Mouse (Mus musculus): ENCODE data around the gene Pawr. TPM values are rescaled to one million over a fixed set of nuclear protein-coding genes. Genes with fewer than 3 reads are reported as not detected.

The Pawr gene
- polyA plus RNA-seq, 1 experiment from 2014 or later, result 9.9 TPM

DNA sequence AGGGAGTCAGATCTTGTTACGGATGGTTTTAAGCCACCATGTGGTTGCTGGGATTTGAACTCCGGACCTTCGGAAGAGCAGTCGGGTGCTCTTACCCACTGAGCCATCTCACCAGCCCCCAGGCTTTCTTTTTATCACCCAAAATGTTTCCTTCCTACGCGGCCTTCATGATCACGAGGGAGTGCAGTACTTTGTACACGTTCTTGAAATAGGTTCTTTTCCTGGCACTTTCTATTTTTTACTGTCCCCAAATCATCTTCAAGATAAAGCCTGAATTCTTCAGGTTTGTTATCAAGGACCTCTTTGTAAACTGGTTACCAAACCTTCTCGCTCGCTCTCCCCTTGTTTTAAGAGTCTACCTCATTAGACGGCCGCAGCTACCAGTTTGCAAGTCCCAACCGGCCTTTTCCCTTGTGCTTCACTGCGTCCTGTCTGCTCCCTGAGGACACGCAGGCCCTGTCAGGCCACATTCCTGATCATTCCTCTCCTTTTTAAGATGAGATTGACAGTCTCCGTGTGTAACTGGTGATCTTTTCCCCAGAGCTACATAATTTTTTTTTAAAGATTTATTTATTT, 38.2 kb upstream of the Pawr start:
- no peak for ATAC-seq (ENCODE audit: extremely low read depth, insufficient number of reproducible peaks, low FRiP score, low TSS enrichment)
- Histone ChIP-seq H3K27me3 (replicated peaks) (no peaks in the 10 kb centered on the region), H3K9ac (no peak overlapping the region), H3K36me3 (no peaks in the 10 kb centered on the region), H3K4me3 (no peak overlapping the region), H3K4me1 (0 out of 2 replicates have a peak, but pooled peaks cover 2% of the 10 kb centered on the region), H3K27ac (replicated peaks) (no peak overlapping the region), H3K4me2 (no peak overlapping the region), H3K9me3 (no peaks in the 10 kb centered on the region)
- 58% methylated on average over 16 of the region's 16 CpGs for WGBS

GRCm38 (mm10) chr10:108294766-108295165, 37.2 kb upstream of the Pawr start:
- no peak for ATAC-seq (ENCODE audit: extremely low read depth, insufficient number of reproducible peaks, low FRiP score, low TSS enrichment)
- Histone ChIP-seq H3K27ac (replicated peaks) (no peak overlapping the region), H3K36me3 (no peaks in the 10 kb centered on the region), H3K9me3 (no peaks in the 10 kb centered on the region), H3K9ac (no peak overlapping the region), H3K4me1 (no peaks in the 10 kb centered on the region), H3K4me3 (no peak overlapping the region), H3K4me2 (no peak overlapping the region), H3K27me3 (replicated peaks) (no peaks in the 10 kb centered on the region)
- WGBS, result 80% methylated on average over 7 of the region's 7 CpGs

DNA sequence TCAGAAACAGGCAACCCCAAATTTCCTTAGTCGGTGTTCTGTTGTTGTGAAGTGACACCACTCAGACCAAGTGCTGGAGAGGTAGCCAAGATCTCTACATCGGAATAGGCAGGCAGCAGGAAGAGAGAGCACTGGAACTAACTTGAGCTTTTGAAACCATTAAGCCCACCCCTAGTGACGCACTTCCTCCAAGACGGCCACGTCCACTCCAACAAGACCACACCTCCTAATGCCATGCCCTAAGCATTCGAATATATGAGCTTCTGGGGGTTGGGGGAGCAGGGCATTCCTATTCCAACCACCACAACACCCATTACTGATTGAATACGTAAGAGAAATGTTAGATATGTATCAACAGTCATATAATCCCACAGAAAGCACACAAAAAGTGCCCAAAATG, 35.5 kb upstream of the Pawr start:
- Histone ChIP-seq H3K4me1 (0 out of 2 replicates have a peak, but pooled peaks cover 2% of the 10 kb centered on the region), H3K4me3 (no peak overlapping the region), H3K27me3 (replicated peaks) (no peaks in the 10 kb centered on the region), H3K4me2 (no peak overlapping the region), H3K27ac (replicated peaks) (no peak overlapping the region), H3K36me3 (no peaks in the 10 kb centered on the region), H3K9ac (no peak overlapping the region), H3K9me3 (no peaks in the 10 kb centered on the region)
- 85% methylated on average over 7 of the region's 7 CpGs for WGBS
- no peak for ATAC-seq (ENCODE audit: extremely low read depth, insufficient number of reproducible peaks, low FRiP score, low TSS enrichment)

GRCm38 (mm10) chr10:108298261-108298660, 33.7 kb upstream of the Pawr start:
- ATAC-seq (ENCODE audit: extremely low read depth, insufficient number of reproducible peaks, low FRiP score, low TSS enrichment), result no peak
- no peak overlapping the region for H3K4me2 ChIP-seq
- no peak overlapping the region for H3K4me3 ChIP-seq
- WGBS, result 89% methylated on average over 13 of the region's 13 CpGs
- no peak overlapping the region for H3K9ac ChIP-seq
- H3K27ac ChIP-seq (replicated peaks), result no peak overlapping the region
- H3K27me3 ChIP-seq (replicated peaks), result no peaks in the 10 kb centered on the region
- H3K36me3 ChIP-seq, result no peaks in the 10 kb centered on the region
- no peaks in the 10 kb centered on the region for H3K9me3 ChIP-seq
- H3K4me1 ChIP-seq, result 0 out of 2 replicates have a peak, but pooled peaks cover 2% of the 10 kb centered on the region

- H3K27me3 ChIP-seq (replicated peaks), result no peaks in the 10 kb centered on the region
- no peak overlapping the region for H3K4me3 ChIP-seq
- H3K36me3 ChIP-seq, result no peaks in the 10 kb centered on the region
- no peak for ATAC-seq (ENCODE audit: extremely low read depth, insufficient number of reproducible peaks, low FRiP score, low TSS enrichment)
- H3K4me2 ChIP-seq, result no peak overlapping the region
- no peak overlapping the region for H3K27ac ChIP-seq (replicated peaks)
- 71% methylated on average over 16 of the region's 17 CpGs for WGBS
- no peaks in the 10 kb centered on the region for H3K9me3 ChIP-seq
- 0 out of 2 replicates have a peak, but pooled peaks cover 2% of the 10 kb centered on the region for H3K4me1 ChIP-seq
- H3K9ac ChIP-seq, result no peak overlapping the region
Measured at GRCm38 (mm10) chr10:108298841-108299545, 32.9 kb upstream of the Pawr start.

DNA sequence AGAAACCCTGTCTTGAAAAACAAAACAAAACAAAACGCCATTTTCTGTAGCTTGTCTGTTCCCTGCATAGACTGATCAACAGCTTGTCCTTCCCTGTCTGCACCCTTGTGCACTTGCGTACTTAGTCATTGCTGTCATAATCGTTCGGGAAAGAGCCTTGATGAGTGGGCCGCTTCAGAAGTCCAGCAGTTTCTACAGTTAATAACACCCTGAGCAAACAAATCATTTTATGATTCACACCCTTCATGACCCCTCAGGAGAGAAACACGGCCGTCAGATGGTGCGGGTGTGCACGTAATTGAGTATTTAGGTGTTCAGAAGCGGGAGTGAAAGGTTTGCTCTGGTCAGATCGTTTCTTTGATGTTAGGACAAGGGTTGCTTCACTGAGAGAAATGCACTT, 32.1 kb upstream of the Pawr start:
- WGBS, result 77% methylated on average over 11 of the region's 11 CpGs
- Histone ChIP-seq H3K27ac (replicated peaks) (no peak overlapping the region), H3K4me1 (0 out of 2 replicates have a peak, but pooled peaks cover 2% of the 10 kb centered on the region), H3K4me2 (no peak overlapping the region), H3K9ac (no peak overlapping the region), H3K36me3 (no peaks in the 10 kb centered on the region), H3K4me3 (no peak overlapping the region), H3K9me3 (peaks cover 4% of the 10 kb centered on the region; the same call in 1 of the 2 replicates), H3K27me3 (replicated peaks) (no peaks in the 10 kb centered on the region)
- ATAC-seq (ENCODE audit: extremely low read depth, insufficient number of reproducible peaks, low FRiP score, low TSS enrichment), result no peak

DNA sequence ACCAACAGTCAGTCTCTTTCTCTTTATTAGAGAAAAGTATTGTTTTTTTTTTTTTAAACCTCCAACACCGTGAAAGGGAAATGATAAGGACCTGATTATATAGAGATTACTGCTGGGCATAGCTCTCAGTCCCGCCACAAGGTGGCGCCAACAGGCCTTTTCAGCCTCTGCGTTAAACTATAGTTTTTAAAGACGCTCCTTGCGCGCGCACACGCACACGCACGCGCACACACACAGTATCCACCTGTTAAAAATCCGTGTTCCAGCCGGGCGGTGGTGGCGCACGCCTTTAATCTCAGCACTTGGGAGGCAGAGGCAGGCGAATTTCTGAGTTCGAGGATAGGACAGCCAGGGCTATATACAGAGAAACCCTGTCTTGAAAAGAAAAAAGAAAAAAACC, 31.1 kb upstream of the Pawr start:
- Histone ChIP-seq H3K4me2 (peak overlapping the region; percentile 61), H3K27me3 (replicated peaks) (no peaks in the 10 kb centered on the region), H3K36me3 (no peaks in the 10 kb centered on the region), H3K27ac (replicated peaks) (no peak overlapping the region), H3K4me1 (0 out of 2 replicates have a peak, but pooled peaks cover 2% of the 10 kb centered on the region), H3K4me3 (peak overlapping the region; percentile 34), H3K9ac (no peak overlapping the region), H3K9me3 (peaks cover 7% of the 10 kb centered on the region; the same call in 1 of the 2 replicates)
- 9% methylated on average over 19 of the region's 19 CpGs for WGBS
- ATAC-seq (ENCODE audit: extremely low read depth, insufficient number of reproducible peaks, low FRiP score, low TSS enrichment), result no peak

DNA sequence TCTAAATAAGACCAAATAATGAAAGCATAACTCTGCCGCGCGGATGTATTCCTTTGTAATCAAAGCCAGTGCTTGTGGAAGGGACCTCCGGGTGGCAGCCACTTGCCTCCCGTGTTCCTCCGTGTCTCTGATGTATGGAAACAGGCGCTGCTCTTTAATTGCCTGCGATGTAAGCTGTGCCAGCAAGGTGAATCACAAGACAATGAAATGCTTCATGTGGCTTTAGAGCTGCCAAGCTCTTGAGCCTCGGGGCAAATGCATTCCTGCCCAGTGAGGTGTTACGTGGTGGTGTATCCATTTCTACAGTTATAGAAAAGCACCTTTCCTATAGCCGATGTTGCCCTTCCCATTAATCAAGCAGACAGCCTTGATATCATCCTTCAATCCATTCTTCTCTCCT, 24.1 kb upstream of the Pawr start:
- no peak overlapping the region for H3K4me2 ChIP-seq
- H3K4me1 ChIP-seq, result no peaks in the 10 kb centered on the region
- no peaks in the 10 kb centered on the region for H3K27me3 ChIP-seq (replicated peaks)
- no peak for ATAC-seq (ENCODE audit: extremely low read depth, insufficient number of reproducible peaks, low FRiP score, low TSS enrichment)
- WGBS, result 76% methylated on average over 11 of the region's 11 CpGs
- no peak overlapping the region for H3K4me3 ChIP-seq
- no peaks in the 10 kb centered on the region for H3K36me3 ChIP-seq
- H3K9me3 ChIP-seq, result peaks cover 7% of the 10 kb centered on the region; the same call in 1 of the 2 replicates
- no peak overlapping the region for H3K9ac ChIP-seq
- H3K27ac ChIP-seq (replicated peaks), result no peak overlapping the region

- Histone ChIP-seq H3K27me3 (replicated peaks) (no peaks in the 10 kb centered on the region), H3K4me2 (no peak overlapping the region), H3K9ac (no peak overlapping the region), H3K36me3 (no peaks in the 10 kb centered on the region), H3K4me3 (no peak overlapping the region), H3K4me1 (no peaks in the 10 kb centered on the region), H3K9me3 (no peaks in the 10 kb centered on the region), H3K27ac (replicated peaks) (no peak overlapping the region)
- WGBS, result 74% methylated on average over 5 of the region's 5 CpGs
- no peak for ATAC-seq (ENCODE audit: extremely low read depth, insufficient number of reproducible peaks, low FRiP score, low TSS enrichment)
Measured at GRCm38 (mm10) chr10:108310195-108310594, 21.7 kb upstream of the Pawr start.

DNA sequence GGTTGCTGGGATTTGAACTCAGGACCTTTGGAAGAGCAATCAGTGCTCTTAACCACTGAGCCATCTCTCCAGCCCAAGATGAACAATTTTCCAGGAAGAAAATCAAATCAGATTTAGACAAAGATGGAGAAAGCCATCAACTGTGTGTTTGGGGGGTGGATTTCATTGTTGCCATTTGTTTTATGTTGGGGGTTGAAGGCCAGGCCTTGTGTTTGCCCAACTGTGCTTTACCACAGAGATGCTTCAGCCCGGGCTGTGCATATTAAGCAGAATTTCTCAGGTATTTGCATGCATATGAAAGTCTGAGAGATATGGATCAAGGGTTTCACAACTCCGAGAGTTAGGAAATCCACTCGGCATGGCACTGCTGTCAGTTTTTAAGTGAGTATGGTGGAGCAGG, 20.5 kb upstream of the Pawr start:
- Histone ChIP-seq H3K36me3 (no peaks in the 10 kb centered on the region), H3K4me2 (no peak overlapping the region), H3K27ac (replicated peaks) (no peak overlapping the region), H3K4me1 (no peaks in the 10 kb centered on the region), H3K4me3 (no peak overlapping the region), H3K9me3 (no peaks in the 10 kb centered on the region), H3K27me3 (replicated peaks) (no peaks in the 10 kb centered on the region), H3K9ac (no peak overlapping the region)
- no peak for ATAC-seq (ENCODE audit: extremely low read depth, insufficient number of reproducible peaks, low FRiP score, low TSS enrichment)
- WGBS, result 81% methylated on average over 3 of the region's 3 CpGs

DNA sequence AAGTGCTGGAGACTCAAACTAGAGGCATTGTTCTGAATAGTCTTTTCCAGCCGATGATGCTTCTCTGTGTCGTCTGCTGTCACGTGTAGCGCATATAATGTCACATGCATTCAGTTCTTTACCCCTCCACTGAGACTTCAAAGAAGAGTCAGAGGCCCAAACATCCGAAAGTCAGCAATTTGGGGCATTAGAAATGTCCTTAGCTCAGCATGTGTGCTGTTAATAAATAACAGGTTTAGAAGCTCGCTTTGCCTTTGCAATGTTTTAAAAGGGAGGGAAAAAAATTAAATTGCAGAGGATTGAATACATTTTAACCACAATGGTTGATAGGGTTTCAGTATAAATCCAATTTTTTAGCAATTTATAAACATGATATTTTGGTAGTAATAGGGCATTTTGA, 18.1 kb upstream of the Pawr start:
- WGBS, result 81% methylated on average over 6 of the region's 6 CpGs

DNA sequence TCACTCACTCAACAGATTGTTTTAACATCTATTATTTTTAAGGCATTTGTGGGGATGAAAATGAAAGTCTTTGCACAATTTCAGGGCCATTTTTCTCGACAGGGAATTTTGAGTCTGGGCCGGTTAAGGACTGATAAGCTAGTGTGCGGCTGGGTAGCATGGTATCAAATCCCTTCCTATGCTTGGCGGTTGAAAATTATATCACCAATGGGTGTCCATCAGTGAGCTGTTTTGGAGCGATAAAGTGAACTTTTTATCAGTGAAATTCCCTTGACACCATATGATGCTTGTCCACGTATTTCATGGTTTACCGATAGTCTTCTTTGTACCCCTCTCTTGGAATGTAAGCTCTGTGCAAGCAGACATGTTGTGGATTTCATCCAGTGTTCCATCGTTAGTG, 17.5 kb upstream of the Pawr start:
- no peak for ATAC-seq (ENCODE audit: extremely low read depth, insufficient number of reproducible peaks, low FRiP score, low TSS enrichment)

More for the DNA sequence above, 18.1 kb upstream of the Pawr start:
- Histone ChIP-seq H3K4me3 (no peak overlapping the region), H3K27ac (replicated peaks) (no peak overlapping the region), H3K36me3 (no peaks in the 10 kb centered on the region), H3K9ac (no peak overlapping the region), H3K27me3 (replicated peaks) (no peaks in the 10 kb centered on the region), H3K4me1 (no peaks in the 10 kb centered on the region), H3K9me3 (no peaks in the 10 kb centered on the region), H3K4me2 (no peak overlapping the region)
- ATAC-seq (ENCODE audit: extremely low read depth, insufficient number of reproducible peaks, low FRiP score, low TSS enrichment), result no peak

More for the DNA sequence above, 17.5 kb upstream of the Pawr start:
- H3K36me3 ChIP-seq, result no peaks in the 10 kb centered on the region
- no peaks in the 10 kb centered on the region for H3K4me1 ChIP-seq
- H3K9ac ChIP-seq, result no peak overlapping the region
- WGBS, result 73% methylated on average over 8 of the region's 8 CpGs
- H3K9me3 ChIP-seq, result no peaks in the 10 kb centered on the region
- no peak overlapping the region for H3K4me3 ChIP-seq
- no peak overlapping the region for H3K27ac ChIP-seq (replicated peaks)
- no peak overlapping the region for H3K4me2 ChIP-seq
- H3K27me3 ChIP-seq (replicated peaks), result no peaks in the 10 kb centered on the region

All from heart, embryonic 13.5 days (tissue).